Mouse (Mus musculus) stomach, postnatal 0 days (tissue): Measurements from ENCODE around the gene Hyal1.

Experiments used
- CTCF ChIP-seq: IDR thresholded peaks from 2 replicates; pipeline ENCODE4 v1.5.1; 2016; ENCODE audit warnings: antibody characterized with exemption, low read depth, mild to moderate bottlenecking, moderate library complexity
- EP300 ChIP-seq: optimal IDR thresholded peaks from 2 replicates; pipeline ENCODE3; 2016; ENCODE audit warnings: antibody characterized with exemption

GRCm38 (mm10) chr9:107606591-107606990 lies 29.9 kb downstream of the Hyal1 start:
- no peak for TF ChIP-seq CTCF
- TF ChIP-seq EP300: no peak
